Mouse (Mus musculus) cerebellum, adult 11-12 months (tissue): ENCODE measurements around the gene 1700080O16Rik.

ENCODE experiments used
- DNase-seq: peaks from one replicate; pipeline ENCODE4 v3.0.0; 2022

Gene 1700080O16Rik

DNA sequence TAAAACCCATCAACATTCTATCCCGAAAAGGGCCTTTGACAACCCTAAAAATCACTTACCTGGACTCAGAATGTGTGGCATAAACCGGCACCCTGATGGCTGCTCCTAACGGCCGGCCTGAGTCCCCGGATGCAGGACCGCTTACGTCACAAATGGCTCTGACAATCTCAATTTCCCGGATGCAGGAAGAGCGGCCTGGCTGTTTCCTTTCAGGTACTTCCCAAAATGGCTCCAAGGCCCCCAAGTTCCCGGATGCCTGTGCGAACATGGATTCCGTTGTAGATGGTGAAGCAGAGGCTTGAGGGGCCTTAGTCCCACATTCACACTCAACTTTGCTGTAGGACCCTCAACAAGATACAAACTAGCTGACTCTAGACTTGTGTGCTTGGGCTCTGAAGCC lies at the start of gene 1700080O16Rik:
TSS of gene 1700080O16Rik (minus strand) at position 101 of the 400 bp plus-strand sequence.
- no peak for DNase-seq

DNA sequence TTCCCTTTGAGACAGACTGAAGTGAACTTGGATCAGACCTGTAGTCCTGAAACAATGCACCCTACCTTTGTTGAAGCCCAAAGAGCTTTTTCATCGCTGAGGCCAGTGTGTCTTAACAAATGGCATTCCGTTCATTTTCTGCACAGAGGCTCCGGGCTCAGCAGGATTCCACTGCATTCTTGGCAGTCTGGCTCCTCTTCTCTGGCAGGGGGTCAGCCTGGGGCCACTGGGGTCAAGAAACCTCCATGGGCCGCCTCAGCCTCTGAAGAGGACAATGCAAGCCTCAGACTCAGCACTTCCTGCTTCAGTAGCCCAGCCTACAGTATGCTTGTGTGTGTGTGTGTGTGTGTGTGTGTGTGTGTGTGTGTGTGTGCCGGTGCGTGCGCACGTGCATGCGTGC lies 45.1 kb upstream of the 1700080O16Rik start:
- no peak for DNase-seq

GRCm38 (mm10) chrX:52000072-52000471 lies 27.5 kb upstream of the 1700080O16Rik start:
- no peak for DNase-seq

GRCm38 (mm10) chrX:51999426-51999825 lies 26.9 kb upstream of the 1700080O16Rik start:
- DNase-seq = no peak

DNA sequence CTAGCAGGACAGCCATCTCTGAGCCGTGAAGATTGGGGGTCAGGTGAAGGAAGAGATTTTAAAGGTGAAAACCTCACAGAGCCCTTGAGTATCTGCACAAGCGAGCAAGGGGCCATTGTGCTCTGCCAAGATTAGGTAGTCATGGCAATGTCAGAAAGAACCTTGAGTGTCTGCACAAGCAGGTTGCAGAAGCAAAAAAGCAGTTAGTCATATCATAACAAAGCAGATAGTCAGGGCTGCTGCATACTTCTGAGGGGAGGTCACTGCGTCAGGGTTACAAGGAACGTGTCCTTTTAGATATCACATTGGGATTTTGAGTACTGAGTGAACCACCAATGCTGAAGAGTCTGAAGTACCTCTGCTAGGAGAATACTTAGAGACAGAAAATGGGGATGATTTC lies 3.8 kb upstream of the 1700080O16Rik start:
- DNase-seq = no peak

- DNase-seq = no peak
Observed at GRCm38 (mm10) chrX:51974618-51975017, 2.0 kb upstream of the 1700080O16Rik start.

- DNase-seq = no peak
Observed at GRCm38 (mm10) chrX:51948071-51948470, 24.5 kb downstream of the 1700080O16Rik start.

GRCm38 (mm10) chrX:51938076-51938475 lies 34.5 kb downstream of the 1700080O16Rik start:
- no peak for DNase-seq

GRCm38 (mm10) chrX:51919091-51919490 lies 53.5 kb downstream of the 1700080O16Rik start:
- no peak for DNase-seq
